Mouse (Mus musculus) sigmoid colon, adult 10 weeks (tissue): ENCODE measurements around the gene Immp1l. TPM values are rescaled to one million over a fixed set of nuclear protein-coding genes. Genes with fewer than 3 reads are reported as not detected.

Experiments
- polyA plus RNA-seq: library from polyadenylated mRNA; stranded (reverse); fragments of 350-450 nt; fragmentation: Illumina TruSeq; extraction: RNeasy Lipid Tissue Mini Kit (QIAGEN cat#74804); gene quantifications from one replicate; pipeline ENCODE4 v1.2.3, GENCODE M21; 2014; ENCODE audit warnings: low read depth, low replicate concordance

Gene Immp1l
- 178 TPM for polyA plus RNA-seq

DNA sequence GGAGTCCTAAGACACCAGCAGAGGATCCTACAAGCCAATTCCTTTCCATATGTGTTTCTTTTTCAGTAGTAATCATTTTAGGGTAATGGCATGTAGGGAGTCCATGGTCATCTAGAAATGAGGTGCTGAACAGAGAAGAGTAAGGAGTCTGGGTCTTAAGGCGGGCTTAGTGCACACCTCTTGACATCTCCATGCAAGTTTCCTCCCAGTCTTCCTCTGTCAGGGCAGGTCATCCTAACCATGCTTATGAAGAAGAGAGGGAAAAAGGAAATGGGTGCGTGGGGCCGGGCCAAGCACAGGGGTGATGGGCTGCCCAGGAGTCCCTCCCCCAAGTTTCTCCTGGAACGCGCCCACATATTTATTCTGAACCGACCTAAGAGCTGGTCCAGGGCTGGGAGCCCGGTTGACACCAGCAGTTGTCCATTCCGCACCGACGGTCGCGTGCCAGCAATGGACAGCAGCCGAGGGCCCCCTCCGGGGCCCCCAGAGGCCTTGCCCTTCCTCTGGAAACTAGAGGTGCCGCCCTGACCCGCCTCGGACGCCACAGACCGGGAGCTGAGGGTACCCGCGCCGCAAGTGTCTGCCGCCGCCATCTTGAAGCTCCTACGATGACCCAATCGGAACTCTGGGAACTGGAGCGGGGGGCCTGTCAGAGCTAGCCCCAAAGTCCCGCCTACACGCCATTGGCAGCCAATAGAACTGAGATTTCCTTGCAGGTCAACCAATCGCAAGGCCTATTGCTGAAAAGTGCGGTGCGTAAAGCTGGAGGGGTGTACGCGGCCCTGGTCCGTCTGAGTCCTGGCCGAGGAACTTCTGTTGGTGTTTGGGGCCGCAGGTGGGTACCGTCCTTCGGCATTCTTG is at the start of gene Immp1l, which contains the start of gene Elp4:
Immp1l (plus strand) TSS at position 743 of the 861 bp plus-strand sequence.
Elp4 (minus strand) TSS at position 669 of the 861 bp plus-strand sequence.

GRCm38 (mm10) chr2:106002835-106003739 is 98.6 kb downstream of the Immp1l start, which contains the start of gene Dnajc24:
Gene Dnajc24 (minus strand): TSS chr2:106003549.

Other genes starting within 250 kb of the Immp1l start
- 2.5 TPM for gene Pax6, start 235.7 kb upstream of the Immp1l start, polyA plus RNA-seq
- 30.1 TPM for gene Elp4, start 74 bp upstream of the Immp1l start, polyA plus RNA-seq
- gene Dnajc24, start 98.9 kb downstream of the Immp1l start, polyA plus RNA-seq: 18.5 TPM